Mouse (Mus musculus): ENCODE results near the gene Cstl1. TPM values are rescaled to one million over a fixed set of nuclear protein-coding genes. Genes with fewer than 3 reads are reported as not detected.

Gene Cstl1
- not detected in 2 replicates for total RNA-seq (2014; rRNA removed)
- not detected in 2 replicates for polyA plus RNA-seq (2012; rRNA removed)

DNA sequence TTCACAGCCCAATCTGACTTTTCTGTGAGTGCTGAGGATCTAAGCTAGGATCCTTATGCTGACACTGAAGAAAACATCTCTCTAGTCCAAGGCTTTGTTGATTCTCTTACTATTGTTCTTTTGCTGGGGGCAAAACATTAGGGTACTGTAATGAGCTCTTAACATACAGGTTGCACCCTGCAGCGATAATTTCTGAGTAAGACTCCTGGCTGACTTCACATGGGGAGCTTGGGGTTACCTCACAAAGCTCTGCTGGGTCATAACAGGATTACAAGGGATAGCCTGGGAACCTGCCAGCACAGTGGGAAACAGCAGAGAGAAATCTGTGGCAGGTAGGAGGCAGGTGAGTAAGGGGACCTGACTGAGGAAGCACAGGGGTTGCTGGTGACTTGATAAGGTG lies at the start of gene Cstl1:
TSS of gene Cstl1 (plus strand) at position 301 of the 400 bp plus-strand sequence.
- H3K4me1 ChIP-seq (ENCODE audit: control insufficient read depth, insufficient read depth, low read length): peaks cover 2% of the 10 kb centered on the region; the same call in 1 of the 2 replicates
- TF ChIP-seq CTCF (IDR thresholded peaks at IDR 0.05; ENCODE audit: low read depth, low read length): no peak
- no peak for TF ChIP-seq POLR2A (IDR thresholded peaks at IDR 0.05; ENCODE audit: extremely low read depth, insufficient read depth, low read length)
- no peak for DNase-seq (ENCODE audit: extremely low read depth, low read depth, low spot score)
- H3K27ac ChIP-seq (replicated peaks; ENCODE audit: insufficient read depth, low read depth, low read length): no peak within 1 kb of the TSS
- 73% methylated on average over 1 of the region's 1 CpGs for WGBS
- H3K27me3 ChIP-seq (ENCODE audit: control insufficient read depth, insufficient read depth, low read length): no peaks in the 10 kb centered on the region
- H3K4me3 ChIP-seq (ENCODE audit: insufficient read depth, low read depth, low read length): no peak within 1 kb of the TSS
- no peak within 1 kb of the TSS for H3K9ac ChIP-seq (ENCODE audit: low read depth, low read length)
- H3K36me3 ChIP-seq (ENCODE audit: control insufficient read depth, insufficient read depth, low read length): no peaks in the 10 kb centered on the region
- no peaks in the 10 kb centered on the region for H3K79me2 ChIP-seq (ENCODE audit: control insufficient read depth, insufficient read depth, low read length)

GRCm38 (mm10) chr2:148706409-148707201 lies 43.6 kb upstream of the Cstl1 start:
- Histone ChIP-seq H3K9ac (ENCODE audit: low read depth, low read length) (no peak overlapping the region), H3K4me1 (ENCODE audit: control insufficient read depth, insufficient read depth, low read length) (no peaks in the 10 kb centered on the region), H3K27ac (replicated peaks; ENCODE audit: insufficient read depth, low read depth, low read length) (no peak overlapping the region), H3K79me2 (ENCODE audit: control insufficient read depth, insufficient read depth, low read length) (no peaks in the 10 kb centered on the region; the same call in 1 of the 2 replicates), H3K4me3 (ENCODE audit: insufficient read depth, low read depth, low read length) (no peak overlapping the region), H3K36me3 (ENCODE audit: control insufficient read depth, insufficient read depth, low read length) (peaks cover 20% of the 10 kb centered on the region), H3K27me3 (ENCODE audit: control insufficient read depth, insufficient read depth, low read length) (no peaks in the 10 kb centered on the region)
- TF ChIP-seq CTCF (IDR thresholded peaks at IDR 0.05; ENCODE audit: low read depth, low read length): 0 out of 2 replicates have a peak, but pooled peaks have one; percentile 2
- TF ChIP-seq POLR2A (IDR thresholded peaks at IDR 0.05; ENCODE audit: extremely low read depth, insufficient read depth, low read length): no peak
- 86% methylated on average over 15 of the region's 15 CpGs for WGBS
- peak; percentile 54 for DNase-seq (ENCODE audit: extremely low read depth, low read depth, low spot score)

GRCm38 (mm10) chr2:148707202-148707530 lies 43.0 kb upstream of the Cstl1 start:
- 93% methylated on average over 6 of the region's 6 CpGs for WGBS
- DNase-seq (ENCODE audit: extremely low read depth, low read depth, low spot score): no peak
- Histone ChIP-seq H3K27me3 (ENCODE audit: control insufficient read depth, insufficient read depth, low read length) (no peaks in the 10 kb centered on the region), H3K9ac (ENCODE audit: low read depth, low read length) (no peak overlapping the region), H3K27ac (replicated peaks; ENCODE audit: insufficient read depth, low read depth, low read length) (no peak overlapping the region), H3K36me3 (ENCODE audit: control insufficient read depth, insufficient read depth, low read length) (peaks cover 25% of the 10 kb centered on the region), H3K4me1 (ENCODE audit: control insufficient read depth, insufficient read depth, low read length) (no peaks in the 10 kb centered on the region), H3K4me3 (ENCODE audit: insufficient read depth, low read depth, low read length) (no peak overlapping the region), H3K79me2 (ENCODE audit: control insufficient read depth, insufficient read depth, low read length) (no peaks in the 10 kb centered on the region; the same call in 1 of the 2 replicates)
- TF ChIP-seq POLR2A (IDR thresholded peaks at IDR 0.05; ENCODE audit: extremely low read depth, insufficient read depth, low read length) (no peak), CTCF (IDR thresholded peaks at IDR 0.05; ENCODE audit: low read depth, low read length) (no peak)

GRCm38 (mm10) chr2:148712326-148712725 lies 37.8 kb upstream of the Cstl1 start:
- 92% methylated on average over 3 of the region's 3 CpGs for WGBS
- Histone ChIP-seq H3K9ac (ENCODE audit: low read depth, low read length) (no peak overlapping the region), H3K4me3 (ENCODE audit: insufficient read depth, low read depth, low read length) (no peak overlapping the region), H3K36me3 (ENCODE audit: control insufficient read depth, insufficient read depth, low read length) (peaks cover 14% of the 10 kb centered on the region), H3K79me2 (ENCODE audit: control insufficient read depth, insufficient read depth, low read length) (peaks cover 6% of the 10 kb centered on the region; the same call in 1 of the 2 replicates), H3K27ac (replicated peaks; ENCODE audit: insufficient read depth, low read depth, low read length) (no peak overlapping the region), H3K4me1 (ENCODE audit: control insufficient read depth, insufficient read depth, low read length) (no peaks in the 10 kb centered on the region), H3K27me3 (ENCODE audit: control insufficient read depth, insufficient read depth, low read length) (no peaks in the 10 kb centered on the region)
- no peak for DNase-seq (ENCODE audit: extremely low read depth, low read depth, low spot score)
- TF ChIP-seq POLR2A (IDR thresholded peaks at IDR 0.05; ENCODE audit: extremely low read depth, insufficient read depth, low read length) (no peak), CTCF (IDR thresholded peaks at IDR 0.05; ENCODE audit: low read depth, low read length) (no peak)

- 62% methylated on average over 2 of the region's 2 CpGs for WGBS
- Histone ChIP-seq H3K4me3 (ENCODE audit: insufficient read depth, low read depth, low read length) (no peak overlapping the region), H3K27ac (replicated peaks; ENCODE audit: insufficient read depth, low read depth, low read length) (no peak overlapping the region), H3K27me3 (ENCODE audit: control insufficient read depth, insufficient read depth, low read length) (no peaks in the 10 kb centered on the region), H3K79me2 (ENCODE audit: control insufficient read depth, insufficient read depth, low read length) (peaks cover 13% of the 10 kb centered on the region), H3K9ac (ENCODE audit: low read depth, low read length) (no peak overlapping the region), H3K36me3 (ENCODE audit: control insufficient read depth, insufficient read depth, low read length) (peaks cover 6% of the 10 kb centered on the region), H3K4me1 (ENCODE audit: control insufficient read depth, insufficient read depth, low read length) (no peaks in the 10 kb centered on the region)
- no peak for TF ChIP-seq POLR2A (IDR thresholded peaks at IDR 0.05; ENCODE audit: extremely low read depth, insufficient read depth, low read length)
- TF ChIP-seq CTCF (IDR thresholded peaks at IDR 0.05; ENCODE audit: low read depth, low read length): no peak
- no peak for DNase-seq (ENCODE audit: extremely low read depth, low read depth, low spot score)
Observed at GRCm38 (mm10) chr2:148717072-148717471, 33.1 kb upstream of the Cstl1 start.
